Mouse (Mus musculus): ENCODE data around the gene Inpp5e.

Inpp5e gene

DNA sequence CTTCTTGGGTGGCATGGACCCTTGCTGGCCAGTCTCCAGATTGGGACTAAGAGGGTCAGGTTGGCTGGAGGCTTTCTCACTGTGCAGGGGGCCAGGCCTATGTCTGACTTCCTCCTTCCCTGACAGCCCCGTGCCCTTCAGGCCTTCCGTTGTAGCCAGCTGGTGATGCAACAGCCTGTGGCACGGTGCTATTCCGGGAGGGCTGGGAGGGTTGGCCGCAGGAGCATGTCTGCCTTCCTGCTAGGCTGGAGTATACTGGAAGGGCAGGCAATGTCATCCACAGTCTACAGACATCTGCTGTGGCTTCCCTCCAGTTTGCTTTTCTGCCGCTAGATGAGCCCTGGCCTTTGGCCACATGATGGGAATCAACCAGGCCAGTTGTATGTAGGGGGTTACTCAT, 49.0 kb downstream of the Inpp5e start:
- no peak for DNase-seq

DNA sequence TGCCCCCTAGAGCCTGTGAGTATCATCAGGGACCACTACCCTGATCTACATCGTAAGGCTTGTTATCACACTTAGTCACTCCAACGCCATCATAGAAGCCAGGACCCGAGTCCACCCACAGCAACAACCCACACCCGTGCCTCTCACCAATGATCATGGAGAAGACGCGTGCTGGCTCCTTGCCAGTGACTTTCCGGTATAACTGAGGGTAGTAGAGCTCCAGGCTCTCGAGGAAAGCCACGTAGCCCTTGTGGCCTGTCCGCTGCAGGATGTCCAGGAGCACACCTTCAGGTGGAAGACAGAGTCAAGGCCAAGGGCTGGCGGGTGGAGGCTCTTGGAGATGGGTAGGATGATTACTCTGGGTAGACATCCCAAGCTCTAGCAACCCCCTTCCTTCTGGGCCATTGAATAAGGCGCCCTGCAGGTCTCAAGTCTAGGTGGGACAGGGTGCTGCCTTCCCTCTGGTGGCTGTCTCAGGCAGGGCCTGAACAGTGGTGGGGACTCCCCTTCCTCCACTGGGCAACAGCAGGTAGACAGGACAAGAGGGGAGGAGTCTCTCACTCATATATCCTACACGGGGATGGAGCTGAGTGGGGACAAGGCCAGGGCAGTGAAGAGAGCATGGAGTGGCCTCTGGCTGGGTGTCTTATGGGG, 50.2 kb downstream of the Inpp5e start:
- DNase-seq, result no peak

GRCm38 (mm10) chr2:26357484-26357883, 51.5 kb downstream of the Inpp5e start:
- DNase-seq, result no peak

DNA sequence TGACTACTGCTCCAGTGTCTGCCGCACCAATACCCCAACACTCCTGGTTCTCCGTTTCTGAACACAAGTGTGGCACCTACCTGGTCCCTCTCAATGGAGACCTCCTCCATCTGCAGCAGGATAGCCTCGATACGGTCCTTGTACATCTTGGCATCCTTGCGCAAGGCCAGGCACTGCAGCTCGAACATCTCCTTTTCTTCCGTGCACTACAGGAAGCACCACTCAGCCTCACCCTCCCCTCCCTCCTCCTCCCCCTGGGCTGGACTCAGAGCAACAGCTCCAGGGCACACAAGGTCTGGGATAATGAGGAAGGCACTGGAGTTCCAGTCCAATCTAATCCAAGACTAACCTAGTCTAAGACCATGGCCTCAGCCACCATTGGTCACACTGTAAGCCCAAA, 52.3 kb downstream of the Inpp5e start:
- no peak for DNase-seq

DNA sequence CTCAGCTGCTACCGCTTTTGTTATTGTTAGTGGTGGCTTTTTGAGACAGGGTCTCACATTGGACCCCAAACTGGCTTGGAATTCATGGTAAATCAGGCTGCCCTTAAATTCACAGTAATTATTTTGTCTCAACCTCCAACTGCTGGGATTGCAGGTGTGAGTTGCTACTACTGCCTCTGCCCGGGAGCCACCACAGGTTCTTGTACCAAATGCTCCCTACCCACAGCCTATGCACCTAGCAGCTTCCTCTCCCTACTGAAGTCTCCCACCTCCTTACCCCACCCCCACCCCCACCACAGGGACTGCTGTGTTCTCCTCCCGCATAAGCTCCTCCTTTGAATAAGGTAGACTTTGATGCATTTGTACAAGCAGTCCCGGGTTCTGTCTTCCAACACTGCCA, 52.8 kb downstream of the Inpp5e start:
- DNase-seq, result no peak

DNA sequence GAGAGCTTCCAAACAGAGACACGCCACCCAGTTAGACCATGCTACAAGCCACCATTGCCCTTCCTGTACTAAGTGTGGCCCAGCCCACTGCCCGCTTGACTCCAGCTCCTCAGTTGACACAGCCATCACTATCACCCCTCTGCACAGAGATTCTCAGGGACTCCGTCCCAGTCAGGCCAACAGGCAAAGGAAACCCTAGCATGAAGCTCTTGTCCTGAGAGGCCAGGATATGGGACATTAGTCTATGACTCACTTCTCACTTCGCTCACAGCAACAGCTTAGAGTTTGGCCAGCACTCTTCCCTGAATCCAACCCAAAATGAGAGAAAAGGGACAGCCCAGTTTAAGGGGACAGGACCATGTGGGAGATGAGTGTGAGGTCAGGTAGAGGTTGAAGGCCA, 54.6 kb downstream of the Inpp5e start:
- no peak for DNase-seq

DNA sequence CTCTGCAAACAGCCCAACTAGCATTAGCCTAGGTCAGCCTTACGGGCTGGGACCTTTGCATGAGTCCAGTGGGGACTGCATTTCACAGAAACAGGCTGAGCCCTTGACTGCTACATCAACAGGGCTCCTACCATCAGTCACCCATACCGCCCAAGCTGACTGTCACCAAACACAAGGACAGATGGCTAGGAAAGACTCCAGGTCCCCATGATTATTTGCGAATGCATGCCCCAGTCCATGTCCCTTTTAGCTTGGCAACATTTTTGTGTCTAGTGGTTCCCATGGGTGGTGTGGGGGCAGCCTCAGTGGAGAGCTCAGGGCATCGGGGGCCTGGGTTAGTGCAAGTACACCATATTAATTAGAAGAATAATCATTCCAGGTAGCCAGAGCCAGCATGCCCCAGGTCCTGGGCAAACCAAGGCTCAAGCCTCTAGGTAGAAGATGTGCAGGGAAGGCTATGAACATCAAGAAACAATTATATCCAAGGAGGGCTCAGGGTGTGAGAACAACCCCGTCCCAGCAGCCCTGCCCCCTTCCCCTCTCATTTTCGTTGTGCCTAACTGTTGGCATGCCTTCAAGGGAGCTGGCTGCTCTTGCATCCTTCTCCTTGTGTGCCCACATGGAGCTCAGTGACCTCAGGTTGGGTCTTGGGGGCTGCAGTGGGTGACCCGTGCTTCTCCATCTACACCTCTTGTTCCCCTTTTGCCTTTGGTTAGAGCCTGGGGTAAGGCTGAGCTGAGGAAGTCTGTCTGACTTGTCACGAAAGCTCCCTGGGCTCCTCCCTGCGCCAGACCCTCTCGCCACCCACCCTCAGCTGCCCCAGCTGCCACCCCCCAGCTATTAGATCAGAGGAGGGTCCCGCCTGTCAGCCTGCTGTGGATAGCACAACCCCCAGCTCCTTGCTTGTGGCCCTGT, 55.7 kb downstream of the Inpp5e start:
- no peak for DNase-seq

GRCm38 (mm10) chr2:26352291-26352910, 56.6 kb downstream of the Inpp5e start:
- DNase-seq, result no peak

DNA sequence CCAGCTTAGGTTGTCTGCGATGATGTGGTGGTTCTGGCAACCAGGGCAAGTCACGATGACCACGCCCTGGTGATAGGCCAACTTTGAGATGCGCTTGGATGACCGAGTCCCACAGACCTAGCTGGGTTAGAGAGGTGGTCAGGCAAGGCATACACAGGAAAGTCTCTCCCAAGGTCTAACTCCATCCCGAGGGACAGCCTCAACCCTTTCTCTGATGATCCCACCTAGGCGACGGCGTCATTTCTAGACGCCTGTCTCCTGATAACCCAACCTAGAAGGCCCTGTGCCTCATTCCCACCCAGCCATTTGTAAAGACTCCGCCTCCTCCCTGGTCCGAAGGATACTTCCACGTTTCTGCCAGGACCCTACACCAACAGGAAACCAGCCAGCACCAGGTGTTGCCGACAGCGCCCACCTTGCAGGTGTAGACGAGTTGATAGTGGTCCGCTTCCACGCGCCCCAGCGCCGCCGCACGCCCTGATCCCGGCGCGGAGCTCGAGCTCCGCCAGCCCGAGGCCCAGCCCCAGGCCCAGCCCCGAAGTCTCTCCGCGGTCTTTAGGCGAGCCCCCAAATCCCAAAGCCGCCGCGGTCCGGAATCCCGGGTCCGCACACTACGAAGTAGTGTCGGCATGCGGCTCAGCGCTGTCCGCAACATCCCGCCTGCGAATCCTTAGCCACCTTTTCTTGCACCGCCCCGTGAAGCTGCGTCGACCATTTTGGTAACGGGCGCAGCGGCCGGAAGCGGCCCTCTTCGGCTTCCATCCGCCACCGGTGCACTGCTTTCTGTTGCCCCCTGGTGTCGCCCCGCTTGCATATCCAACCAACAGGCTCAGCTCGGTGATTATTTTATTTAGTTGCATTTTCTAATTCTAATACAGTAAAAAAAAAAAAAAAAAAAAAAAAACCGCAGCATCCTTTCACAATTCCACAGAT, 57.4 kb downstream of the Inpp5e start, which contains the start of gene Dnlz:
Dnlz (minus strand) TSS at position 753 of the 933 bp plus-strand sequence.
- DNase-seq, result peak; percentile 95

DNA sequence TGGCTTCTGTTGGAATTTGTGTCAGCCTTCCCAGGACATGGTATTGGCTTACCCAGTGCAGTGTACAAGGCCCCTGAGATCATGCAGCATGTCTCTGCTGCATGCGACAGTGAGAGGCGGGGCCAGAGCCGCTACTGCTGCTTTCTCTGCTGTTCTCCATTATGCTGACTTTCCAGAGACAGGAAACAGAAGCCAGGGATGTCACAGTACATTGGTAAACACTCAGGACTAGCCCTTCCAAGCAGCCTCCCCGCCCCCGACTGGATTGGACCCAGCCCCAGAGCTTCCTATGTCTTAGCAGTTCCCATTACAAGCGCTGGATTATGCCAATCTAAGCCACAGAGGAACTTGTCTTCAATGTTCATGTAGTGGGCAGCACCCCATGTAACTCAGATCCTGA, 60.8 kb downstream of the Inpp5e start:
- DNase-seq, result no peak

All from retina, postnatal 1 day (tissue).